Mouse (Mus musculus): ENCODE measurements around the gene Rdh8.
"Not testable (repeated sequence)": the region's sequence is repeated elsewhere in the genome, so short reads cannot be mapped to it uniquely, and the experiment has no call there.

Gene Rdh8

GRCm38 (mm10) chr9:20818236-20818635 lies at the start of gene Rdh8:
Gene Rdh8, plus strand, starts transcription at chr9:20818503.
- no peak for DNase-seq (ENCODE audit: low read depth, low spot score)

GRCm38 (mm10) chr9:20781286-20781685 lies 37.0 kb upstream of the Rdh8 start:
- DNase-seq (ENCODE audit: low read depth, low spot score) = no peak

- DNase-seq (ENCODE audit: low read depth, low spot score) = no peak
These were observed 33.2 kb upstream of the Rdh8 start for GRCm38 (mm10) chr9:20785055-20785454.

DNA sequence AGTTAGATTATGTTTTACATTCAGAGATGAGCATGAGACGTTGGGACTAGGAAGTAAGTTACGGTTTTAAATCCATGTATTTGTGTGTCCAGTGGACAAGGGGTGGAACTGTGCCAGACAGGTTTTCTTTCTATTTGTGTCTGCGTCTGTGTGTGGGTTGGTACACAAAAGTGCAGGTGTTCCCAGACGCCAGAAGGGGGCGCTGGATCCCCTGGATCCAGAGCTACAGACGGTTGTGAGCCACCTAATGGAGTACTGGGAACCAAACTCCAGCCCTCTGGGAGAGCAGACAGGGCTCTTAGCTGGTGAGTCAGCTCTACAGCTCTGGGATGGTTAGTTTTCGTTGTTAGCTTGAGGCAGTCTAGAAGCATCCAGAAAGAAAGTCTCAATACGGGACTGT lies 30.3 kb upstream of the Rdh8 start:
- DNase-seq (ENCODE audit: low read depth, low spot score) = no peak

GRCm38 (mm10) chr9:20789651-20790050 lies 28.7 kb upstream of the Rdh8 start:
- DNase-seq (ENCODE audit: low read depth, low spot score) = no peak

DNA sequence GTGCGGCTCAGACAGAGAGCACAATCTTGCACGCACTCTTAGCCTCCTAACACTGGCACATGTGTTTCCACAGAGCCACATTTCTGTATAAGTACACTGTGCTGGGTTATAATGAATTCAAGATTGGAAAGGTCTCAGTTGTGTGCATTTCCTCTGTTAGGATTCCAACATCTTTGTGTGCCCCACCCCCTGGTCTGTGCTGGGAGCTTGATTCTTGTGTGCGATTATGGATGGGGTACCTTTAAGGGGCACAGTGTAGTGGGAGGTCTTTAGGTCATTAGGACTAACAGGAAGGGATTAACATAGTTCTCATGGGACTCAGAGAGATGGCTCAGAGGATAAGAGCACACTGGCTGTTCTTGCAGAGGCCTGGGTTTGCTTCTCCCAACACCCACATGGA lies 28.0 kb upstream of the Rdh8 start:
- DNase-seq (ENCODE audit: low read depth, low spot score) = no peak

DNA sequence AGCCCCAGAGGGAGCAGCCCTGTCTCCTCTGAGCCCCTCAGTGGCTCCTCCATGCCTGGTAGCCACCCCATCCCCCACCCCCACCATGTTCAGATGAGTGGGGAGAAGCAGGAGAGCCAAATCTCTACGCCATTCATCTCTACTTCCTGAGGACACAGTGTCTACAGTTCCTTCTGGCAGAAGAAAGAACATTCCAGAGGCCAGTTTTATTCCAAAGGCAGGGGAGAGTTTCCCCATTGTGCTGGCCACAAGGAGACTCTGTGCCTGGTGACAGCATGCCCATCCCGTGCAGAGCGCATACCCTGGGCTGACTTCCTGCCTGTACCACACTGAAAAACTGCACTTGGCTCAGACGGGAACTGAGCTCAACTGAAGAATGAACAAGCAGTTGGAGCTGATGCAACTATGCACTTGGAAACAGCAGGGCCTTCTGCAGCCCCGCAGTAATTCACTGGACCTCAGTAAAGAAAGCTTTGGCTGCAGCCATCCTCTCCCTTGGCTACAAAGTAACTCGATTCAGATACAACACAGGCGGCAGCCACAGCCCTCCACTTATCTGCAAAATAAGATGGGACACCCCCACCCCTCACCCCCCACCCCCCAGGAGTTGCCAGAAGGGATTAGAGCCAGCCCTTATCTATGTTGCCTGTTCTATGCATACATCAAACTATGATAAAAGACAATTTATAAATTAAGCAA lies 24.0 kb upstream of the Rdh8 start:
- DNase-seq (ENCODE audit: low read depth, low spot score) = peak; percentile 39

DNA sequence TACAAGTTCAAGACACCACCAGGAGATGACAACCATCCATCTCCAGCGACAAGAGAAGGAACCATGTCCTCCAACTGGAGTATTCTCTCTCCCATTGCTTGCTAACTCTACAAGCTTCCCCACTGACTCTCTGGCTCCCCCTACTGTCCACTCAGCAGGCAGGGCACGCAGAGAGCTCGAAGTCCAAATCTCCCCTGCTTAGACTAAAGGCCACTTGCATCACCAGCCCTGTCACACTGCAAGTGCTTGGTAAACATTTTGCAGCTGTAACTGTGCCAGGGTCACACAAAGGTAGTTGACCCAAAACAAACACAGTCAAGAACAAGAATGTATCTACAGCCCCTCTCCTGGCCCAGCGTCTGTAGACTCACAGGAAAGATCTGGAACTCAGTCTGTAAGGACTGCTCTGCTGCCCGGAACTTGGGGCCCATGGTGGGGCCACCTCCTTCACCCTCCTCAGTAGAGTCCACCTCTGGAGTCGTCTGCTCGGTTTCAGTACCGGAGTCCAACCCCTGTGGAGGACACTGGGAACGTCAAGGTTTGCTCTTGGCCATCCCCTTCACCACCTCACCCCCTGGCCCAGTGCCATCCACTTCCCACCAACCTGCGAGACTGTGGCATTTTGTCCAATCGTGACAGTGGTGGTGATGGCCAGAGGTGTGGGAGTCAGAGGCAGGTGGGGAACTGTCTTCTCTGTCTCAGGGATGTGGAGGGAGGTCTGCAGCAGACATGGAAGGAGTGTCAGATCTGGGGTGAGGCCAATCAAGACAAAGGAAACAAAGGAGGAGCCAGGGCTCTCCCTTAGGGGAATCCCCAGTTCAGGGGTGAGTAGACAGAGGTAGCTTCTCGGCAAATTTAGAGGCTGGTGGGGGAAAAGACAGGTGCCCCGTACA lies 13.8 kb upstream of the Rdh8 start:
- DNase-seq (ENCODE audit: low read depth, low spot score) = peak; percentile 28

- no peak for DNase-seq (ENCODE audit: low read depth, low spot score)
These were observed 13.2 kb upstream of the Rdh8 start for GRCm38 (mm10) chr9:20805159-20805495.

DNA sequence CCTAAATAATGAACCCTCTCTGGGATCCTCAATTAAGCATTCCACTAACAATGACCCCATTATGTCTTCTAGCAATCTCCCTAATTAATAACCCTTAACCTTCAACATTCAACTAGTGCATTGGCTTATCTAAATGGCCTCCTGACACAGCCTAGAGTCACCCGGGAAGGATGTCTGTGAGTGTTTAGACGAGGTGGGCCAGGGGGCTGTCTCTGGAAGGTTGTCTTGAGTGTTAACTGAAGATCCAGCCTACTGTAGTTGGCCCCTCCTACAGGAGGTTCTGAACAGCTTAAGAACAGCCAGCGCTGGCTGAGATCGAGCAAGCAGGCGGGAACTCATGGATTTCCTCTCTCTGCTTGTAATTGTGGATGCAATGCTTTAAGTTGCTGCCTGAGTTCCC lies 12.6 kb upstream of the Rdh8 start:
- DNase-seq (ENCODE audit: low read depth, low spot score) = no peak

GRCm38 (mm10) chr9:20810271-20810670 lies 8.0 kb upstream of the Rdh8 start:
- DNase-seq (ENCODE audit: low read depth, low spot score) = no peak

GRCm38 (mm10) chr9:20810773-20811172 lies 7.5 kb upstream of the Rdh8 start:
- no peak for DNase-seq (ENCODE audit: low read depth, low spot score)

GRCm38 (mm10) chr9:20812537-20813271 lies 5.6 kb upstream of the Rdh8 start:
- DNase-seq (ENCODE audit: low read depth, low spot score) = no peak

GRCm38 (mm10) chr9:20814521-20815272 lies 3.6 kb upstream of the Rdh8 start, which contains the start of gene Col5a3:
Gene Col5a3, minus strand, starts transcription at chr9:20815067.
- peak; percentile 6 for DNase-seq (ENCODE audit: low read depth, low spot score)

DNA sequence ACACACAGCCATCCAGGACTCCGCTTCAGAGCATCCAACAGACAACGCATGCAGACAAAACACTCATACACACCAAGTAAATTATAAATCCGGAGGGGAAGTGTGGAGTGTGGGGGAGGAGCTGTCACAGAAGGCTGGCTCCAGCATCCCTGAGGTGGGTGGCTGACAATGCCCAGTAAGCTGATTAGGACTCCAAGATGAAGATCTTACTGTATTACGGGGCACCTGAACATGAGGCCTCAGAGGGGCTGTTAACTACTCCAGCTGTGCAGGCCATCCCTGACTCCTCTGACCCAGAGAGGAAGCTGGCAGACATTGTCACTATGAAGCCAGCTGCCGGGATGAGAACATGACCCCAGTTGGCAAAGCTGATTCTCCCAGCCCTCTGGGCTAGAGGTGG lies 1.7 kb downstream of the Rdh8 start:
- DNase-seq (ENCODE audit: low read depth, low spot score) = no peak

GRCm38 (mm10) chr9:20822821-20823220 lies 4.5 kb downstream of the Rdh8 start:
- peak; percentile 28 for DNase-seq (ENCODE audit: low read depth, low spot score)

DNA sequence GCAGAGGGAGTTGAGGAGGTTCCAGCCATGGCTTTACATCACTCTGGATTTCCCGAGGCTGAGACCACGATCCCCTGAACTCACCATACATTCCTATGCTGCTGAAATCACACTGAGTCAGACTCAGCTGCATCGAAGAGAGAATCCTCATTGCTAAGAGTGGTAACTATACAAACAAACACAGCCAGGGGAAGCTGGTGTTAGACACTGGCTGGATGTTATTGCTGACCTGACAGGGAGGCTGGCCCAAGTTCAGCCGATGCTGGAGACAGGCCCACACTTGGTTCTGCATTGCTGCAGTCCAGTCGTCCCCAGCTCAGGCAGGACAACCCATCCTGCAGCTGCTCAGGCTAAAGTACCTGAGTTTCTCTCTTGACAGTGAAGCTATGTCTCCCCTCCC lies 7.5 kb downstream of the Rdh8 start:
- DNase-seq (ENCODE audit: low read depth, low spot score) = no peak

DNA sequence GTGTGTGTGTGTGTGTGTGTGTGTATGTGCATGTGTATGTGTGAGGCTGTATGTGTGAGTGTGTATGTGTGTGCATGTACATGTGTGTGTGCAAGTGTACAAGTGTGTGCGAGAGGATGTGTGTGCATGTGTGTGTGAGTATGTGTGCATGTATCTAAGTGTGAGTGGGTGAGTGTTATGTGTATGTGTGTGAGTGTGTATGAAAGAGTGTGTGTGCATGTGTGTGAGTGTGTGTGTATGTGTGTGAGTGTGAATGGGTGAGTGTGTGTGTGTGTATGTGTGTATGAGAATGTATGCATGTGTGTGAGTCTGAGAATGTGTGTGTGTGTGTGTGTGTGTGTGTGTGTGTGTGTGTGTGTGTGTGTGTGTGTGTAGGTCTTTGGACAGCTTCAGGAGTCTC lies 9.8 kb downstream of the Rdh8 start:
- DNase-seq (ENCODE audit: low read depth, low spot score) = no peak

GRCm38 (mm10) chr9:20830901-20831643 lies 12.8 kb downstream of the Rdh8 start:
- peak; percentile 81 for DNase-seq (ENCODE audit: low read depth, low spot score)

GRCm38 (mm10) chr9:20834881-20835280 lies 16.6 kb downstream of the Rdh8 start:
- no peak for DNase-seq (ENCODE audit: low read depth, low spot score)

DNA sequence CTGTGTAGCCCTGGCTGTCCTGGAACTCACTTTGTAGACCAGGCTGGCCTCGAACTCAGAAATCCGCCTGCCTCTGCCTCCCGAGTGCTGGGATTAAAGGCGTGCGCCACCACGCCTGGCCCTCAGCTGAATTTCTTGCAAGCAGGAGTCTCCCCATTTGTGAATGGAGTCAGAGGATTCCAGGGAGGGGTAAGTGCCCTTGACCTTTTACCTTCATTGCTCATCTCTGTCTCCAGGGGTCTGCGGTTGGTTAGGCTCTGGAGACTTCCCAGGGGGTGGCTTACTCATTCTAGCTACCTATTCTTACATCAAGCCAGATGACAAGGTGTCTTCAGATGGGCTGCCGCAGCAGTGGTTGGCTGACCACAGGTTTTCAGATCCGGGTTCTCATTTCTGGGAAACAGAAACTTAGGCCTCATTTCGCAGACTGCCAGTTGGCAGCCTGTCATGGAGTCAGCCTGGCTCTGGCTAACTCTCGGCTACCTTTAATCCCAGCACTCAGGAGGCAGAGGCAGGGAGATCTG lies 17.2 kb downstream of the Rdh8 start:
- not testable (repeated sequence) for DNase-seq (ENCODE audit: low read depth, low spot score)

All from telencephalon, adult 2 months (tissue).